Mouse (Mus musculus) forebrain, embryonic 11.5 days (tissue): ENCODE measurements at regions not wholly inside any gene's neighbourhood (a gene's known extent, or its start where the extent isn't known, plus 50 kb on each side); places are given as distances from the start of the nearest gene placed in this dataset.

ENCODE experiments used
- ATAC-seq: fragments of 200-750 bp; cut with Nextera tagmentation; replicated peaks from 2 replicates; pipeline ENCODE4 v1.8.0; 2017; ENCODE audit warnings: moderate TSS enrichment; ENCODE audit not compliant: low FRiP score
- DNase-seq: peaks from one replicate; pipeline ENCODE4 v3.0.0-alpha.2; 2017; ENCODE audit warnings: low spot score
- H3K27ac ChIP-seq: fragments of 300-500 bp; sonication (generic); 2 replicates; pipeline ENCODE4 v1.5.1; 2014; ENCODE audit warnings: low read depth, low read length
- H3K27me3 ChIP-seq: fragments of 300-500 bp; sonication (generic); 2 replicates; pipeline ENCODE4 v1.6.1; 2014; ENCODE audit warnings: mild to moderate bottlenecking, low read length, mixed read lengths; ENCODE audit not compliant: control insufficient read depth, insufficient read depth
- H3K36me3 ChIP-seq: fragments of 300-500 bp; sonication (generic); 2 replicates; pipeline ENCODE4 v1.6.1; 2014; ENCODE audit warnings: mild to moderate bottlenecking, low read length, moderate library complexity, mixed read lengths; ENCODE audit not compliant: control insufficient read depth, insufficient read depth
- H3K4me1 ChIP-seq: fragments of 300-500 bp; sonication (generic); replicated peaks from 2 replicates; pipeline ENCODE4 v1.6.1; 2014; ENCODE audit warnings: low read length, mixed read lengths; ENCODE audit not compliant: control insufficient read depth, insufficient read depth
- H3K4me2 ChIP-seq: fragments of 300-500 bp; sonication (generic); 2 replicates; pipeline ENCODE4 v1.6.1; 2014; ENCODE audit warnings: low read depth, mild to moderate bottlenecking, low read length, moderate library complexity, mixed read lengths; ENCODE audit not compliant: severe bottlenecking
- H3K4me3 ChIP-seq: fragments of 300-500 bp; sonication (generic); 2 replicates; pipeline ENCODE4 v1.5.1; 2014; ENCODE audit warnings: low read depth, low read length
- H3K9ac ChIP-seq: fragments of 300-500 bp; sonication (generic); 2 replicates; pipeline ENCODE4 v1.6.1; 2014; ENCODE audit warnings: low read length
- H3K9me3 ChIP-seq: fragments of 300-500 bp; sonication (generic); 2 replicates; pipeline ENCODE4 v1.6.1; 2016; ENCODE audit warnings: low read length, mixed read lengths; ENCODE audit not compliant: control insufficient read depth
- WGBS: fragments of 180-500 bp; shearing (Covaris S2); extraction: QIAGEN DNeasy Blood & Tissue Kit; methylation state at CpG from one replicate; pipeline ENCODE4 v1.1.7; 2014; 5-methylcytosine and 5-hydroxymethylcytosine counted together

GRCm38 (mm10) chr8:115435720-115436355 is 271.8 kb downstream of the Maf start:
- no peak overlapping the region for H3K27ac ChIP-seq
- no peaks in the 10 kb centered on the region for H3K36me3 ChIP-seq
- H3K4me3 ChIP-seq: no peak overlapping the region
- no peaks in the 10 kb centered on the region for H3K4me1 ChIP-seq
- no peak for DNase-seq
- no peak overlapping the region for H3K9ac ChIP-seq
- WGBS: 87% methylated on average over 4 of the region's 5 CpGs
- no peak overlapping the region for H3K4me2 ChIP-seq
- no peaks in the 10 kb centered on the region for H3K9me3 ChIP-seq
- ATAC-seq: no peak
- no peaks in the 10 kb centered on the region for H3K27me3 ChIP-seq

- Histone ChIP-seq H3K9me3 (no peaks in the 10 kb centered on the region), H3K27ac (no peak overlapping the region), H3K27me3 (no peaks in the 10 kb centered on the region), H3K9ac (no peak overlapping the region), H3K36me3 (no peaks in the 10 kb centered on the region), H3K4me2 (no peak overlapping the region), H3K4me1 (no peaks in the 10 kb centered on the region), H3K4me3 (no peak overlapping the region)
- WGBS: 76% methylated on average over 5 of the region's 5 CpGs
- ATAC-seq (no peak), DNase-seq (no peak)
Observed at GRCm38 (mm10) chr8:115432396-115433040, 275.1 kb downstream of the Maf start.

- Histone ChIP-seq H3K27me3 (no peaks in the 10 kb centered on the region), H3K9ac (no peak overlapping the region), H3K4me2 (no peak overlapping the region), H3K27ac (no peak overlapping the region), H3K36me3 (no peaks in the 10 kb centered on the region), H3K9me3 (no peaks in the 10 kb centered on the region), H3K4me3 (no peak overlapping the region), H3K4me1 (no peaks in the 10 kb centered on the region)
- no peak for DNase-seq
- WGBS: 90% methylated on average over 3 of the region's 3 CpGs
- no peak for ATAC-seq
Observed at GRCm38 (mm10) chr8:115430793-115431192, 276.8 kb downstream of the Maf start.

- DNase-seq: no peak
- no peak overlapping the region for H3K4me3 ChIP-seq
- no peaks in the 10 kb centered on the region; the same call in 1 of the 2 replicates for H3K4me1 ChIP-seq
- no peak overlapping the region for H3K4me2 ChIP-seq
- no peak overlapping the region for H3K9ac ChIP-seq
- no peaks in the 10 kb centered on the region for H3K9me3 ChIP-seq
- no peaks in the 10 kb centered on the region for H3K36me3 ChIP-seq
- no peak for ATAC-seq
- no peak overlapping the region for H3K27ac ChIP-seq
- H3K27me3 ChIP-seq: no peaks in the 10 kb centered on the region
- WGBS: 82% methylated on average over 3 of the region's 3 CpGs
Observed at GRCm38 (mm10) chr8:115429291-115429883, 278.2 kb downstream of the Maf start.

- H3K36me3 ChIP-seq: no peaks in the 10 kb centered on the region
- H3K4me2 ChIP-seq: no peak overlapping the region
- H3K9me3 ChIP-seq: no peaks in the 10 kb centered on the region
- peaks cover 2% of the 10 kb centered on the region; the same call in 1 of the 2 replicates for H3K27me3 ChIP-seq
- H3K27ac ChIP-seq: no peak overlapping the region
- 81% methylated on average over 15 of the region's 15 CpGs for WGBS
- H3K4me3 ChIP-seq: no peak overlapping the region
- no peaks in the 10 kb centered on the region; the same call in 1 of the 2 replicates for H3K4me1 ChIP-seq
- H3K9ac ChIP-seq: no peak overlapping the region
- no peak for DNase-seq
- no peak for ATAC-seq
Observed at GRCm38 (mm10) chr8:115428528-115429290, 278.9 kb downstream of the Maf start.

GRCm38 (mm10) chr8:115428022-115428421 is 279.6 kb downstream of the Maf start:
- no peak overlapping the region for H3K27ac ChIP-seq
- no peak overlapping the region for H3K9ac ChIP-seq
- H3K4me3 ChIP-seq: no peak overlapping the region
- peaks cover 3% of the 10 kb centered on the region; the same call in 1 of the 2 replicates for H3K27me3 ChIP-seq
- DNase-seq (no peak), ATAC-seq (no peak)
- H3K9me3 ChIP-seq: no peaks in the 10 kb centered on the region
- 87% methylated on average over 2 of the region's 2 CpGs for WGBS
- no peaks in the 10 kb centered on the region; the same call in 1 of the 2 replicates for H3K4me1 ChIP-seq
- H3K36me3 ChIP-seq: no peaks in the 10 kb centered on the region
- H3K4me2 ChIP-seq: no peak overlapping the region

- 75% methylated on average over 3 of the region's 3 CpGs for WGBS
- Histone ChIP-seq H3K4me3 (no peak overlapping the region), H3K27me3 (peaks cover 4% of the 10 kb centered on the region; the same call in 1 of the 2 replicates), H3K27ac (no peak overlapping the region), H3K9ac (no peak overlapping the region), H3K36me3 (no peaks in the 10 kb centered on the region), H3K4me1 (no peaks in the 10 kb centered on the region; the same call in 1 of the 2 replicates), H3K4me2 (no peak overlapping the region), H3K9me3 (no peaks in the 10 kb centered on the region)
- ATAC-seq: no peak
- no peak for DNase-seq
Observed at GRCm38 (mm10) chr8:115427490-115427889, 280.1 kb downstream of the Maf start.

GRCm38 (mm10) chr8:115426543-115426942 is 281.1 kb downstream of the Maf start:
- Histone ChIP-seq H3K4me2 (no peak overlapping the region), H3K4me3 (no peak overlapping the region), H3K9ac (no peak overlapping the region), H3K4me1 (no peaks in the 10 kb centered on the region; the same call in 1 of the 2 replicates), H3K27me3 (peaks cover 4% of the 10 kb centered on the region; the same call in 1 of the 2 replicates), H3K27ac (no peak overlapping the region), H3K9me3 (no peaks in the 10 kb centered on the region), H3K36me3 (no peaks in the 10 kb centered on the region)
- WGBS: 84% methylated on average over 3 of the region's 3 CpGs
- DNase-seq (no peak), ATAC-seq (no peak)
